Mouse (Mus musculus): ENCODE results near the gene Arid2. TPM values are rescaled to one million over a fixed set of nuclear protein-coding genes. Genes with fewer than 3 reads are reported as not detected.

The Arid2 gene
- total RNA-seq, 2 experiments from 2014 or later, result 23.2 to 35.6 TPM

GRCm38 (mm10) chr15:96342871-96343270 lies 55.6 kb downstream of the Arid2 start:
- no peak for DNase-seq (ENCODE audit: low spot score in 2 of 2)

GRCm38 (mm10) chr15:96344591-96345285 lies 57.4 kb downstream of the Arid2 start:
- DNase-seq (ENCODE audit: low spot score in 2 of 2), result no peak

GRCm38 (mm10) chr15:96345312-96345849 lies 58.1 kb downstream of the Arid2 start:
- no peak for DNase-seq (ENCODE audit: low spot score in 2 of 2)

GRCm38 (mm10) chr15:96351432-96351831 lies 64.1 kb downstream of the Arid2 start:
- no peak for DNase-seq (ENCODE audit: low spot score in 2 of 2)

- no peak for DNase-seq (ENCODE audit: low spot score in 2 of 2)
These were observed 71.6 kb downstream of the Arid2 start for GRCm38 (mm10) chr15:96358871-96359270.

GRCm38 (mm10) chr15:96360614-96361013 lies 73.3 kb downstream of the Arid2 start:
- DNase-seq (ENCODE audit: low spot score in 2 of 2), result no peak

GRCm38 (mm10) chr15:96365351-96365750 lies 78.0 kb downstream of the Arid2 start:
- no peak for DNase-seq (ENCODE audit: low spot score in 2 of 2)

GRCm38 (mm10) chr15:96366176-96366963 lies 79.1 kb downstream of the Arid2 start:
- DNase-seq (ENCODE audit: low spot score in 2 of 2), result no peak

- no peak for DNase-seq (ENCODE audit: low spot score in 2 of 2)
These were observed 84.0 kb downstream of the Arid2 start for GRCm38 (mm10) chr15:96371311-96371710.

- no peak for DNase-seq (ENCODE audit: low spot score in 2 of 2)
These were observed 85.3 kb downstream of the Arid2 start for GRCm38 (mm10) chr15:96372628-96373027.

GRCm38 (mm10) chr15:96373161-96373560 lies 85.8 kb downstream of the Arid2 start:
- DNase-seq (ENCODE audit: low spot score in 2 of 2), result no peak

- DNase-seq (ENCODE audit: low spot score in 2 of 2), result no peak
These were observed 88.9 kb downstream of the Arid2 start for GRCm38 (mm10) chr15:96376214-96376613.

- DNase-seq (ENCODE audit: low spot score in 2 of 2), result no peak
These were observed 89.9 kb downstream of the Arid2 start for GRCm38 (mm10) chr15:96377263-96377662.

GRCm38 (mm10) chr15:96377701-96378100 lies 90.4 kb downstream of the Arid2 start:
- DNase-seq (ENCODE audit: low spot score in 2 of 2), result no peak

GRCm38 (mm10) chr15:96382223-96382622 lies 94.9 kb downstream of the Arid2 start:
- DNase-seq (ENCODE audit: low spot score in 2 of 2), result no peak

- no peak for DNase-seq (ENCODE audit: low spot score in 2 of 2)
These were observed 101.2 kb downstream of the Arid2 start for GRCm38 (mm10) chr15:96388565-96388964.

- DNase-seq (ENCODE audit: low spot score in 2 of 2), result no peak
These were observed 105.6 kb downstream of the Arid2 start for GRCm38 (mm10) chr15:96392878-96393277.

GRCm38 (mm10) chr15:96395071-96395470 lies 107.8 kb downstream of the Arid2 start:
- DNase-seq (ENCODE audit: low spot score in 2 of 2), result no peak

- DNase-seq (ENCODE audit: low spot score in 2 of 2), result no peak
These were observed 109.5 kb downstream of the Arid2 start for GRCm38 (mm10) chr15:96396641-96397344.

GRCm38 (mm10) chr15:96398333-96398732 lies 111.0 kb downstream of the Arid2 start:
- no peak for DNase-seq (ENCODE audit: low spot score in 2 of 2)

GRCm38 (mm10) chr15:96405548-96405947 lies 118.2 kb downstream of the Arid2 start:
- no peak for DNase-seq (ENCODE audit: low spot score in 2 of 2)

- DNase-seq (ENCODE audit: low spot score in 2 of 2), result no peak
These were observed 118.9 kb downstream of the Arid2 start for GRCm38 (mm10) chr15:96406253-96406652.

Data from adrenal gland, adult 18-20 months (tissue).